Mouse (Mus musculus): ENCODE results near the gene Ccdc83. TPM values are rescaled to one million over a fixed set of nuclear protein-coding genes. Genes with fewer than 3 reads are reported as not detected.
A peak's percentile ranks its signal among the peaks of the same experiment; 100 is the strongest.

Ccdc83 gene
- polyA plus RNA-seq, 1 experiment from 2014 or later = not detected

DNA sequence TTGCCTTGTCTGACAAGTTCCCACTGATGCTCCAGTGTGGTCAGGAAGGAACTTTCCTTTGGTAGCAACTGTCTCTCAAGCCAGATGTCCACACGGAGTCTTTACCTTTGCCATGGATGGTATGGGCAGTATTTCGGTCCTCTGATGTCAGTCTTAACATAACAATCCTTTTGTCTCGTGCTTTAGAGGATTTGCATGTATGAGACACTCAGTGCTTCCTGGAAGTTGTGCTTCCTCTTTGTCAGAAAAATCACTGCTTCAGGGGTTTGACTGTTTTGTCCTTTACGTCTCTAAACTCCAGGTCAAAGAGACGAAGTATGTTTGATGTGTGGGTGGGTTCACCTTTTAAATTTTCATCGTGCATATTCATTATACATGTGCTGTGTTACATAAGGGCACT is 26.3 kb upstream of the Ccdc83 start:
- Histone ChIP-seq H3K4me3 (ENCODE audit: low read depth, low read length) (no peak overlapping the region), H3K36me3 (ENCODE audit: control insufficient read depth, insufficient read depth, low read length) (no peaks in the 10 kb centered on the region), H3K4me2 (ENCODE audit: low read length) (no peak overlapping the region), H3K4me1 (replicated peaks; ENCODE audit: control insufficient read depth, insufficient read depth, low read length) (no peaks in the 10 kb centered on the region), H3K9ac (ENCODE audit: low read length) (no peak overlapping the region), H3K9me3 (ENCODE audit: control insufficient read depth, low read length) (no peaks in the 10 kb centered on the region), H3K27ac (ENCODE audit: low read depth) (no peak overlapping the region), H3K27me3 (replicated peaks; ENCODE audit: control insufficient read depth, insufficient read depth, low read length) (no peaks in the 10 kb centered on the region)
- 85% methylated on average over 6 of the region's 6 CpGs for WGBS
- DNase-seq (ENCODE audit: low spot score) (peak; percentile 3), ATAC-seq (replicated peaks; ENCODE audit: low FRiP score, low TSS enrichment, low read depth) (no peak)

- H3K9ac ChIP-seq (ENCODE audit: low read length) = no peak overlapping the region
- no peaks in the 10 kb centered on the region for H3K27me3 ChIP-seq (replicated peaks; ENCODE audit: control insufficient read depth, insufficient read depth, low read length)
- WGBS = 43% methylated on average over 7 of the region's 7 CpGs
- H3K36me3 ChIP-seq (ENCODE audit: control insufficient read depth, insufficient read depth, low read length) = no peaks in the 10 kb centered on the region
- no peaks in the 10 kb centered on the region for H3K9me3 ChIP-seq (ENCODE audit: control insufficient read depth, low read length)
- no peak overlapping the region for H3K27ac ChIP-seq (ENCODE audit: low read depth)
- H3K4me3 ChIP-seq (ENCODE audit: low read depth, low read length) = no peak overlapping the region
- no peaks in the 10 kb centered on the region for H3K4me1 ChIP-seq (replicated peaks; ENCODE audit: control insufficient read depth, insufficient read depth, low read length)
- H3K4me2 ChIP-seq (ENCODE audit: low read length) = no peak overlapping the region
- DNase-seq (ENCODE audit: low spot score) (no peak), ATAC-seq (replicated peaks; ENCODE audit: low FRiP score, low TSS enrichment, low read depth) (peak; percentile 64; the same call in 1 of the 2 replicates)
Measured at GRCm38 (mm10) chr7:90284793-90285192, 19.2 kb upstream of the Ccdc83 start.

DNA sequence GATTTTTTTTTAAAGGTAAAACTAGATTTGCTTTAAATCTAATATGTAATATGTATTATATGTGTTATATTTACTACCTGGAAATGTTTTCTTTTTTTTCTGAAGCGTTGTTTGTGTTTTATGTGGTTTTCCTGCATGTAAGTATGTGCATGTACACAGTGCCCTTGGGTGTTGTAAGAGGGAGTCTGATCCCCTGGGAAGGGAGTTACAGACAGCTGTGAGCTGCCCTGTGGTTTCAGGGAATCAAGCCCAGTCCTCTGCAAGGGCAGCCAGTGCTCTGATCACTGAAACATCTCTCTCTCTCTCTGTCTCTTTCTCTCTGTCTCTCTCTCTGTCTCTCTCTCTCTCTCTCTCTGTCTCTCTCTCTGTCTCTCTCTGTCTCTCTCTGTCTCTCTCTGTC is 17.2 kb upstream of the Ccdc83 start:
- WGBS = 83% methylated on average over 1 of the region's 1 CpGs
- Histone ChIP-seq H3K27me3 (replicated peaks; ENCODE audit: control insufficient read depth, insufficient read depth, low read length) (no peaks in the 10 kb centered on the region), H3K9me3 (ENCODE audit: control insufficient read depth, low read length) (no peaks in the 10 kb centered on the region), H3K4me2 (ENCODE audit: low read length) (no peak overlapping the region), H3K27ac (ENCODE audit: low read depth) (no peak overlapping the region), H3K9ac (ENCODE audit: low read length) (no peak overlapping the region), H3K4me3 (ENCODE audit: low read depth, low read length) (no peak overlapping the region), H3K4me1 (replicated peaks; ENCODE audit: control insufficient read depth, insufficient read depth, low read length) (no peaks in the 10 kb centered on the region), H3K36me3 (ENCODE audit: control insufficient read depth, insufficient read depth, low read length) (no peaks in the 10 kb centered on the region)
- ATAC-seq (replicated peaks; ENCODE audit: low FRiP score, low TSS enrichment, low read depth) = no peak
- no peak for DNase-seq (ENCODE audit: low spot score)

GRCm38 (mm10) chr7:90281759-90282546 is 16.4 kb upstream of the Ccdc83 start:
- Histone ChIP-seq H3K27me3 (replicated peaks; ENCODE audit: control insufficient read depth, insufficient read depth, low read length) (no peaks in the 10 kb centered on the region), H3K4me1 (replicated peaks; ENCODE audit: control insufficient read depth, insufficient read depth, low read length) (no peaks in the 10 kb centered on the region), H3K4me2 (ENCODE audit: low read length) (no peak overlapping the region), H3K36me3 (ENCODE audit: control insufficient read depth, insufficient read depth, low read length) (no peaks in the 10 kb centered on the region), H3K9me3 (ENCODE audit: control insufficient read depth, low read length) (no peaks in the 10 kb centered on the region), H3K9ac (ENCODE audit: low read length) (no peak overlapping the region), H3K27ac (ENCODE audit: low read depth) (no peak overlapping the region), H3K4me3 (ENCODE audit: low read depth, low read length) (no peak overlapping the region)
- 74% methylated on average over 11 of the region's 11 CpGs for WGBS
- no peak for DNase-seq (ENCODE audit: low spot score)
- no peak for ATAC-seq (replicated peaks; ENCODE audit: low FRiP score, low TSS enrichment, low read depth)

DNA sequence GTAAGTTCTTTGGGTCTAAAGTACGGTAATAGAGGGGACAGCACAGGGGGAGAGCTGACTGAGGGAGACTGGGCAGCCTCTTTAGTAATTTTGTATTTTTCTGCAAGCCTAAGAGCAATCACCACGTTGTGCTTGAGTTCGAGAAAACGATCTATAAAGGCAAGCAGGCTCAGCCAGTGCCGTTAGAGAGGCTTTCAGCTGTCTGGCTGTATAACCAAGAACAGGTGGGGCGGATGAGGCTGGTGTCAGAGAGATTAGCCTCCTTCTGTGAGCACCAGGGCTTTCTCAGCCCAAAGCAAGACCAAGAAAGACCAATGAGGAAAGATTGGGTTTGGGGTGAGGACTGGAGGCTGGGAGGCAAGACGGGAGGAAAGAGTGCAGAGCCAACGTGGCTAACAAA is 15.3 kb upstream of the Ccdc83 start:
- H3K27ac ChIP-seq (ENCODE audit: low read depth) = no peak overlapping the region
- H3K9ac ChIP-seq (ENCODE audit: low read length) = no peak overlapping the region
- WGBS = 66% methylated on average over 8 of the region's 8 CpGs
- H3K4me2 ChIP-seq (ENCODE audit: low read length) = no peak overlapping the region
- no peaks in the 10 kb centered on the region for H3K27me3 ChIP-seq (replicated peaks; ENCODE audit: control insufficient read depth, insufficient read depth, low read length)
- no peak overlapping the region for H3K4me3 ChIP-seq (ENCODE audit: low read depth, low read length)
- no peaks in the 10 kb centered on the region for H3K9me3 ChIP-seq (ENCODE audit: control insufficient read depth, low read length)
- no peak for DNase-seq (ENCODE audit: low spot score)
- H3K4me1 ChIP-seq (replicated peaks; ENCODE audit: control insufficient read depth, insufficient read depth, low read length) = no peaks in the 10 kb centered on the region
- ATAC-seq (replicated peaks; ENCODE audit: low FRiP score, low TSS enrichment, low read depth) = no peak
- no peaks in the 10 kb centered on the region for H3K36me3 ChIP-seq (ENCODE audit: control insufficient read depth, insufficient read depth, low read length)

GRCm38 (mm10) chr7:90280274-90280875 is 14.8 kb upstream of the Ccdc83 start:
- DNase-seq (ENCODE audit: low spot score) (no peak), ATAC-seq (replicated peaks; ENCODE audit: low FRiP score, low TSS enrichment, low read depth) (no peak)
- H3K27ac ChIP-seq (ENCODE audit: low read depth) = no peak overlapping the region
- whole genome bisulfite sequencing = 68% methylated on average over 11 of the region's 11 CpGs
- no peak overlapping the region for H3K4me2 ChIP-seq (ENCODE audit: low read length)
- H3K4me1 ChIP-seq (replicated peaks; ENCODE audit: control insufficient read depth, insufficient read depth, low read length) = no peaks in the 10 kb centered on the region
- H3K36me3 ChIP-seq (ENCODE audit: control insufficient read depth, insufficient read depth, low read length) = no peaks in the 10 kb centered on the region
- no peaks in the 10 kb centered on the region for H3K27me3 ChIP-seq (replicated peaks; ENCODE audit: control insufficient read depth, insufficient read depth, low read length)
- no peak overlapping the region for H3K9ac ChIP-seq (ENCODE audit: low read length)
- no peaks in the 10 kb centered on the region for H3K9me3 ChIP-seq (ENCODE audit: control insufficient read depth, low read length)
- no peak overlapping the region for H3K4me3 ChIP-seq (ENCODE audit: low read depth, low read length)

DNA sequence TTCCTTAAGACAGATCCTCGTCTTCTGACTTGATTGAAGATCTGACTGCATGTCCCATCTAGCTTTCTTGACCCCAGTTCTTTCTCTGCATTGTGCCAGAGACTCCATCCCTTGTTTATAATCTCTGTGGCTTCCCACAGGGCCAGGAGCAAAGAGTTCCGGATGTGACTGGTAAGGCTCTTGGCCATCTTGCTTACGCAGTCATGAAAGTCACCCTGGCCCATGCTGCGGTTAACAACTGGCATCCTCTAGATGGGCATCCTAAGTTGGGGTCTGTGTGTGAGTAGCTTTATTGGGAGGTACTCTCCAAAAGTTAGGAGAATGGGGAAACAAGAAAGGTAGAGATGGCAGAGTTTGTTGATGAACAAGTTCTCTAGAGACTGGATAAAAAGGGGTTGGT is 13.6 kb upstream of the Ccdc83 start:
- Histone ChIP-seq H3K27me3 (replicated peaks; ENCODE audit: control insufficient read depth, insufficient read depth, low read length) (no peaks in the 10 kb centered on the region), H3K9ac (ENCODE audit: low read length) (no peak overlapping the region), H3K27ac (ENCODE audit: low read depth) (no peak overlapping the region), H3K4me3 (ENCODE audit: low read depth, low read length) (no peak overlapping the region), H3K36me3 (ENCODE audit: control insufficient read depth, insufficient read depth, low read length) (no peaks in the 10 kb centered on the region), H3K9me3 (ENCODE audit: control insufficient read depth, low read length) (no peaks in the 10 kb centered on the region), H3K4me1 (replicated peaks; ENCODE audit: control insufficient read depth, insufficient read depth, low read length) (no peaks in the 10 kb centered on the region), H3K4me2 (ENCODE audit: low read length) (no peak overlapping the region)
- ATAC-seq (replicated peaks; ENCODE audit: low FRiP score, low TSS enrichment, low read depth) = no peak
- WGBS = 89% methylated on average over 4 of the region's 4 CpGs
- no peak for DNase-seq (ENCODE audit: low spot score)

- H3K4me3 ChIP-seq (ENCODE audit: low read depth, low read length) = no peak overlapping the region
- 0 out of 2 replicates have a peak, but pooled peaks have one; percentile 45 for ATAC-seq (replicated peaks; ENCODE audit: low FRiP score, low TSS enrichment, low read depth)
- DNase-seq (ENCODE audit: low spot score) = no peak
- no peaks in the 10 kb centered on the region for H3K27me3 ChIP-seq (replicated peaks; ENCODE audit: control insufficient read depth, insufficient read depth, low read length)
- H3K27ac ChIP-seq (ENCODE audit: low read depth) = no peak overlapping the region
- H3K9me3 ChIP-seq (ENCODE audit: control insufficient read depth, low read length) = no peaks in the 10 kb centered on the region
- no peaks in the 10 kb centered on the region for H3K36me3 ChIP-seq (ENCODE audit: control insufficient read depth, insufficient read depth, low read length)
- no peaks in the 10 kb centered on the region for H3K4me1 ChIP-seq (replicated peaks; ENCODE audit: control insufficient read depth, insufficient read depth, low read length)
- H3K4me2 ChIP-seq (ENCODE audit: low read length) = no peak overlapping the region
- no peak overlapping the region for H3K9ac ChIP-seq (ENCODE audit: low read length)
- WGBS = 57% methylated on average over 4 of the region's 4 CpGs
Measured at GRCm38 (mm10) chr7:90277769-90278168, 12.2 kb upstream of the Ccdc83 start.

GRCm38 (mm10) chr7:90277246-90277645 is 11.7 kb upstream of the Ccdc83 start:
- Histone ChIP-seq H3K4me3 (ENCODE audit: low read depth, low read length) (no peak overlapping the region), H3K27me3 (replicated peaks; ENCODE audit: control insufficient read depth, insufficient read depth, low read length) (no peaks in the 10 kb centered on the region), H3K9me3 (ENCODE audit: control insufficient read depth, low read length) (no peaks in the 10 kb centered on the region), H3K4me2 (ENCODE audit: low read length) (no peak overlapping the region), H3K9ac (ENCODE audit: low read length) (no peak overlapping the region), H3K36me3 (ENCODE audit: control insufficient read depth, insufficient read depth, low read length) (no peaks in the 10 kb centered on the region), H3K4me1 (replicated peaks; ENCODE audit: control insufficient read depth, insufficient read depth, low read length) (no peaks in the 10 kb centered on the region), H3K27ac (ENCODE audit: low read depth) (no peak overlapping the region)
- WGBS = 54% methylated on average over 3 of the region's 3 CpGs
- ATAC-seq (replicated peaks; ENCODE audit: low FRiP score, low TSS enrichment, low read depth) (no peak; the same call in 1 of the 2 replicates), DNase-seq (ENCODE audit: low spot score) (no peak)
